In genomic region chrX:11666517-11666916, GRCm38 (mm10) we compare ENCODE assay signal across 11 mouse cellular contexts.
A peak's percentile ranks its signal among the peaks of the same experiment; 100 is the strongest.
DNase-seq lines count a peak whose midpoint lies in the region; ATAC-seq lines count a peak whose summit lies in the region.
"Had no signal": no experiment of that assay in that cellular context is flagged by ENCODE, and none has a peak within 500 bp of the region (broad histone marks: within the 10 kb centered on the region; RNA-seq: fewer than 3 reads in every experiment).

No protein-coding gene starts in this region.

- no peak overlapping the region for H3K9ac ChIP-seq in heart, embryonic 12.5 days
- no peak overlapping the region for H3K9ac ChIP-seq in midbrain, embryonic 14.5 days (replicated peaks; ENCODE audit: low read length)
- no peak overlapping the region for H3K9ac ChIP-seq in midbrain, embryonic 11.5 days (ENCODE audit: low read length)
- no peak overlapping the region for H3K9ac ChIP-seq in intestine, embryonic 15.5 days
- H3K9ac ChIP-seq: embryonic facial prominence, embryonic 12.5 days; hindbrain, embryonic 12.5 days; neural tube, embryonic 13.5 days had no signal

- H3K4me3 ChIP-seq in heart, embryonic 12.5 days = no peak overlapping the region
- H3K4me3 ChIP-seq in midbrain, embryonic 14.5 days (replicated peaks; ENCODE audit: low read depth, low read length) = no peak overlapping the region
- H3K4me3 ChIP-seq in midbrain, embryonic 11.5 days (ENCODE audit: low read depth, low read length) = no peak overlapping the region
- H3K4me3 ChIP-seq in intestine, embryonic 15.5 days (replicated peaks) = no peak overlapping the region
- H3K4me3 ChIP-seq: embryonic facial prominence, embryonic 12.5 days; hindbrain, embryonic 12.5 days; neural tube, embryonic 13.5 days had no signal

- WGBS in heart, embryonic 12.5 days = 7% methylated on average over 9 of the region's 15 CpGs
- 34% methylated on average over 6 of the region's 15 CpGs for WGBS in midbrain, embryonic 14.5 days
- WGBS in midbrain, embryonic 11.5 days = 20% methylated on average over 8 of the region's 15 CpGs
- 19% methylated on average over 7 of the region's 15 CpGs for WGBS in intestine, embryonic 15.5 days

- H3K27ac ChIP-seq in heart, embryonic 12.5 days (ENCODE audit: poor library complexity, severe bottlenecking) = 0 out of 2 replicates have a peak overlapping the region, but pooled peaks have one; percentile 27
- no peak overlapping the region for H3K27ac ChIP-seq in midbrain, embryonic 14.5 days (replicated peaks; ENCODE audit: low read depth, low read length)
- H3K27ac ChIP-seq in midbrain, embryonic 11.5 days (ENCODE audit: low read depth, low read length) = no peak overlapping the region
- 0 out of 2 replicates have a peak overlapping the region, but pooled peaks have one; percentile 89 for H3K27ac ChIP-seq in intestine, embryonic 15.5 days
- H3K27ac ChIP-seq: hindbrain, embryonic 12.5 days; neural tube, embryonic 13.5 days had no signal

- peak overlapping the region; percentile 38 for H3K4me2 ChIP-seq in heart, embryonic 12.5 days
- H3K4me2 ChIP-seq in midbrain, embryonic 14.5 days (ENCODE audit: low read length) = no peak overlapping the region
- no peak overlapping the region for H3K4me2 ChIP-seq in midbrain, embryonic 11.5 days
- no peak overlapping the region for H3K4me2 ChIP-seq in intestine, embryonic 15.5 days (replicated peaks)
- H3K4me2 ChIP-seq: embryonic facial prominence, embryonic 12.5 days; hindbrain, embryonic 12.5 days; neural tube, embryonic 13.5 days had no signal

- no peak for DNase-seq in heart, adult 8-10 months (ENCODE audit: low spot score)
- DNase-seq in midbrain, embryonic 14.5 days = peak; percentile 36
- no peak for DNase-seq in midbrain, embryonic 11.5 days (ENCODE audit: low spot score, missing footprints)
- DNase-seq in splenic B cell, adult 2 months (ENCODE audit: low read depth, low spot score) = peak; percentile 6
- DNase-seq in adipocyte (ENCODE audit: low spot score) = no peak

- H3K27me3 ChIP-seq in heart, embryonic 12.5 days (replicated peaks) = peaks cover 25% of the 10 kb centered on the region
- H3K27me3 ChIP-seq in midbrain, embryonic 14.5 days (ENCODE audit: control insufficient read depth, insufficient read depth, low read length) = no peaks in the 10 kb centered on the region
- peaks cover 2% of the 10 kb centered on the region for H3K27me3 ChIP-seq in midbrain, embryonic 11.5 days (ENCODE audit: control insufficient read depth, insufficient read depth, low read length)
- H3K27me3 ChIP-seq in intestine, embryonic 15.5 days (replicated peaks) = peaks cover 7% of the 10 kb centered on the region
- H3K27me3 ChIP-seq in splenic B cell, adult 2 months (ENCODE audit: control insufficient read depth, insufficient read depth, low read length, poor library complexity, severe bottlenecking) = no peaks in the 10 kb centered on the region

- ATAC-seq in heart, embryonic 12.5 days (ENCODE audit: insufficient number of reproducible peaks, low FRiP score) = no peak; the same call in 1 of the 2 replicates
- no peak for ATAC-seq in midbrain, embryonic 14.5 days (ENCODE audit: low FRiP score, low TSS enrichment)
- no peak for ATAC-seq in midbrain, embryonic 11.5 days (ENCODE audit: low FRiP score)
- ATAC-seq in intestine, embryonic 15.5 days = peak; percentile 29; the same call in 1 of the 2 replicates
- no peak for ATAC-seq in cerebellum, adult (ENCODE audit: insufficient number of reproducible peaks, low FRiP score, low TSS enrichment)

- no peaks in the 10 kb centered on the region for H3K9me3 ChIP-seq in heart, embryonic 12.5 days (replicated peaks)
- H3K9me3 ChIP-seq in midbrain, embryonic 14.5 days (ENCODE audit: control insufficient read depth, low read length) = no peaks in the 10 kb centered on the region
- no peaks in the 10 kb centered on the region for H3K9me3 ChIP-seq in midbrain, embryonic 11.5 days (ENCODE audit: control insufficient read depth, low read length)
- H3K9me3 ChIP-seq in intestine, embryonic 15.5 days = no peaks in the 10 kb centered on the region
- H3K9me3 ChIP-seq: embryonic facial prominence, embryonic 12.5 days; hindbrain, embryonic 12.5 days; neural tube, embryonic 13.5 days had no signal

- peaks cover 23% of the 10 kb centered on the region for H3K4me1 ChIP-seq in heart, embryonic 12.5 days (replicated peaks)
- H3K4me1 ChIP-seq in midbrain, embryonic 14.5 days (ENCODE audit: control insufficient read depth, insufficient read depth, low read length) = peaks cover 7% of the 10 kb centered on the region
- H3K4me1 ChIP-seq in midbrain, embryonic 11.5 days (ENCODE audit: control insufficient read depth, insufficient read depth, low read length) = peaks cover 10% of the 10 kb centered on the region; the same call in 1 of the 2 replicates
- H3K4me1 ChIP-seq in intestine, embryonic 15.5 days (replicated peaks) = peaks cover 6% of the 10 kb centered on the region

- no peaks in the 10 kb centered on the region for H3K36me3 ChIP-seq in heart, embryonic 12.5 days
- H3K36me3 ChIP-seq in midbrain, embryonic 14.5 days (ENCODE audit: control insufficient read depth, insufficient read depth, low read length) = no peaks in the 10 kb centered on the region
- no peaks in the 10 kb centered on the region for H3K36me3 ChIP-seq in midbrain, embryonic 11.5 days (ENCODE audit: control insufficient read depth, insufficient read depth, low read length)
- H3K36me3 ChIP-seq in intestine, embryonic 15.5 days = no peaks in the 10 kb centered on the region
- no peaks in the 10 kb centered on the region for H3K36me3 ChIP-seq in splenic B cell, adult 2 months (ENCODE audit: control insufficient read depth, insufficient read depth, low read length, poor library complexity, severe bottlenecking)
- H3K36me3 ChIP-seq: embryonic facial prominence, embryonic 12.5 days; hindbrain, embryonic 12.5 days; neural tube, embryonic 13.5 days had no signal

Comparison
In these comparisons a context has a peak if more than half of its experiments do, and no peak if none do; other contexts are left out.
1. DNase-seq: peak in midbrain, embryonic 14.5 days (single experiment) and splenic B cell, adult 2 months (single experiment); none in heart, adult 8-10 months (single experiment), midbrain, embryonic 11.5 days (single experiment) and adipocyte (single experiment).
2. H3K27ac ChIP-seq: peak in heart, embryonic 12.5 days (single experiment) and intestine, embryonic 15.5 days (single experiment); none in midbrain, embryonic 14.5 days (single experiment) and midbrain, embryonic 11.5 days (single experiment).